Mouse (Mus musculus): ENCODE measurements around the gene Hoxc5.

The Hoxc5 gene

GRCm38 (mm10) chr15:103039609-103040008 lies 72.4 kb downstream of the Hoxc5 start:
- no peak for DNase-seq

- DNase-seq, result no peak
Observed at GRCm38 (mm10) chr15:103040601-103041000, 73.4 kb downstream of the Hoxc5 start.

DNA sequence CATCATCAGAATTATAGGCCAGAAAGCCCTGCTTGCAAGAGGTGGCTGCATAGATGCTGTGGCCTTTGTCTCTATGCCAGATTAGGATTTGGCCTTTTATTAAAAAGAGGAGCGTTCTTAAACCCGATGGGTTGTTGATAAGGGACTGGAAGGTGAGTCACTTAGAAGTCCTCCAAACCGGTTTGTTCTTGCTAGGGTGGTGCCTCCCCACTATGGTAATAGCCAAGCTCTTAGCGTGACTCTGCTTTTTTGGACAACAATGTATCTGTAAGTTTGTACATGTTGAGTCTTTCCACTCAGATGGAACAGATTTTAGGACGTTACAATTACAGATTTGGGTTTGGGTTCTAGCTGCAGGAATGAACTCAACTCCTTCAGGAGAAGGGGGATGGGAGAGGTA lies 74.4 kb downstream of the Hoxc5 start:
- DNase-seq, result no peak

DNA sequence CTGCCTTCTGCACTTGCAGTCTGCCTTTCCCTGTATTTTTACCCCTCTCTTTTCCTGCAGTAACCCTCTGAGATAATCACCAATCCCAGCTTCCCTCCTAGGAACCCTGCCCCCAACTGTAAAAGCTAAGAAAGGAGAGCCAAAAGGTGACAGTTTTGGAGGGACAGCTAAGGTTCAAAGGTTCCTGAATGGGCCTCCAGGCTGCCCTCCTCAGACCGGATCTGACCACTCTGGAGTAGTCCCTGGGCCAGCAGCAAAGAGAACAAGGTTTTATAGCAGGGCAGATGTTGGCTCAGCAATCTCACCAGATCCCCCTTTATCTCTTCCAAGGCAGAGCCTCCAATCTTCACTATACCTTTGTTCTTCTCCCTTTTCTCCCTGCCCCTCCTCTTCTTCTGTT lies 75.0 kb downstream of the Hoxc5 start:
- DNase-seq, result no peak

DNA sequence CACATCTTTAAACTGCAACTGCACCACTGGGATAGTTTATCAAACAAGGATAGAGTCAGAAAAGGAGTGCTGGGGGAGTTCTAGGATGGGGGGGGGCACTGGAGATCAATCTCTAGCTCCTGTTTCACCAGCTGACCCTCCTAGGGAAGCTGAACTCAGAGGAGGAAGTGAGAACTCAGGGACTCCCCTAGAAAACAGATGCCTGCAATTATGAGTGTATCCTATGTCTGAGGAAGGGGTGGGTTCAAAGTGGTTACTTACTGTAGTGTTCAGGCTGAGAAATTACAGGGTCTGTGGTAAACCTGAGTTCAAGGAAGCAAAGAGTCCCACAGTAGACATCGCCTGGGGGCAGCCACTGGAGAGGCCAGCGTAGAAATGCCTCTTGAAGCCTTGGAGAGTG lies 84.4 kb downstream of the Hoxc5 start:
- DNase-seq, result no peak

GRCm38 (mm10) chr15:103053210-103053609 lies 86.0 kb downstream of the Hoxc5 start:
- no peak for DNase-seq

GRCm38 (mm10) chr15:103056396-103056795 lies 89.2 kb downstream of the Hoxc5 start:
- no peak for DNase-seq

DNA sequence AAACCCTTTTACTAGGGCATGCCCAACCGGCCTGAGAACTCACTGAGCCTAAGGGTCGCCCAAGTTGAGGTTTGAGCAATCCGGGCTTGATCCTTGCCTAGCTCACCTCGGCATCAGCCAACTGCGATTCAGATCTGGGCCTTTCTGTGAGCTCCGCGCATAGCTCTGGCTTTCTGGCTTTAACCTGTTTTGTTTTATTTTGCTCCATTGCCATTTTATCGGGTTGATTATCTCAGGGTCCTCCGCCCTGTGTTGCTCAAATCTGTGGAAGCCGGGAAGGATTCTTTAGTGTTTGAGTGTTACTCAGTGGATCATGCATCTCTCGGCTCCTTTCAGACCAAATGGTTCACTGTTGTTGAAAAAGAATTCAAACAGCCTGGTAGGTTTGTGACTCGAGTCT lies 91.5 kb downstream of the Hoxc5 start:
- no peak for DNase-seq

DNA sequence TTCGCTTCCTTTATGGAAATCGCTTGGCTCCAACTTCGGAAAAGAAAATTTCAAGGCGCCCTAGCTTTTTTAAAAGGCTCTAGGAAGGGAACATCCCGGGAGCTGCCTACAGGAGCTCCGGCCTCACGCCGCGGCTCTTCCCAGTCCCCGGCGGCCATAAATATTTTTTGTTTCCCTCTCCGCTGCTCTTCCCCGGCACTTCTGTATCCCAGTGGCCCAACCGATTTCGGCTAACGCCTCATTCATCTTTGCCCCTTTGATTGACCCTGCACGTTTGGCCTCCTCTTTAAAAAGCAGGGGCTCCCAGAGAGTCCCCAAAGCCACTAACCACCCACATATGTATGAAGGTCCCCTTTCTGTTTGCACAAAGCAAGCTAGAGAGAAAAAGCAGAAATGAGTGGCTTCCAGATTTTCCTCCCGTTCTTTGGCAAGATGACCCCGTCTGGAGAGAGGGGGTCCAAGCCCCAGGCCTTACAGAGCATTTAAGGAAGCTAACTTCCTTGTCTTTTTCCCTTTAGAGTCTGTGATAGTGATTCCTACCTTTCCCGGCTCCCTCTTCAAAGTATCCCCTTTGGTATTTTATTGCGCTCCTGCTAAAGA lies 92.2 kb downstream of the Hoxc5 start:
- no peak for DNase-seq

GRCm38 (mm10) chr15:103060021-103060340 lies 92.7 kb downstream of the Hoxc5 start:
- DNase-seq, result no peak

DNA sequence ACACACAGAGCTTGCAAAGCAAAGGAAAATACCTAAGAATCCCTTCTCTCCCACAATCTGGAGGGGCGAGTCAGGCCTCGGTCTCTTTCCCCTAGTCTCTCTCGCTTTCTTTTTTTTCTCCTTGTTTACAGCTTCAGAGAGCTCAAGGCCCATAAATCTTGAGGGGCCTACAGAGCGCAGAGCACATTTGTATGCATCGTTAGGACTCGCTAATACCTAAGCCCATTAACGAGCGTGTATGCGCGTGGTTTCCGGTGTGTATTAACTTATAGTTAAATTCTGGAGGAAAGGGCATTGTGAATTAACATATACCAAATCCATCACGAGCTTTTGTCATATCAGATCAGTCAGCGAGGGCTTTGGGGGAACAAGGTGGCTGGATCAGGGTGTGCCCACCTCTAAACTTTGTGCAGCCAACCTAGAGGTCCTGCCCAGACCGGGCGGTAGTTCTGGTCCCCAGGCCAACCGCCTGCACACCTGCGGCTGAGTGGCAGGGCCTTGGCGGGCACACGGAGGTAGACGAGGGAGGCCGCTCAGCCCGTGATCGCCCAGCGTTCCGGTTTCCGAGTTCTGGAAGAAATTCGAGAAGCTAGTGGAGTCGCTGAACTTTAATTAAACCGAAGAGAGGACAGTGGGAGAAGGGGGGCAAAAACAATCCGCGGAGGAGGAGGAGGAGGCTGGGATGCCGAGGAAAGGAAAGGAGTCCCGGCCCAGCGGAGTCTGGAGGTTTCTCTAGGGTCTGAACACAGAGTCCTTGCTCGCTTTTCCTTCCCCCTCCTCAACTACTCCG lies 93.3 kb downstream of the Hoxc5 start:
- DNase-seq, result no peak

- DNase-seq, result no peak
Observed at GRCm38 (mm10) chr15:103061131-103061825, 94.0 kb downstream of the Hoxc5 start.

- no peak for DNase-seq
Observed at GRCm38 (mm10) chr15:103061988-103062387, 94.7 kb downstream of the Hoxc5 start.

- no peak for DNase-seq
Observed at GRCm38 (mm10) chr15:103065642-103066041, 98.4 kb downstream of the Hoxc5 start.

All from thymus, postnatal 25 days (tissue).